In genomic region chr5:141793926-141794325, GRCm38 (mm10) we compare ENCODE assay signal across 13 mouse cellular contexts.
DNase-seq lines count a peak whose midpoint lies in the region.
"Had no signal": no experiment of that assay in that cellular context is flagged by ENCODE, and none has a peak within 500 bp of the region (broad histone marks: within the 10 kb centered on the region; RNA-seq: fewer than 3 reads in every experiment).

No protein-coding gene starts in this region.

- peak; percentile 61 for DNase-seq in testis, postnatal 10 days (ENCODE audit: low spot score)
- no peak for DNase-seq in testis, postnatal 14 days (ENCODE audit: low spot score)
- DNase-seq in adrenal gland, adult 8-10 months, result peak; percentile 63
- peak; percentile 79 to 85 for DNase-seq in adrenal gland, postnatal 36 days
- no peak for DNase-seq in cerebellum, adult 11 months
- no peak for DNase-seq in cerebellum, adult 11-12 months
- DNase-seq in thymus, postnatal 14 days, result no peak
- DNase-seq: cerebellum, adult 2 months; cerebellum, postnatal 10 days; embryo, embryonic 11 days; gastrocnemius, postnatal 36 days; heart, adult 11 months; heart, postnatal 36 days had no signal

Comparison
In these comparisons a context has a peak if more than half of its experiments do, and no peak if none do; other contexts are left out.
1. DNase-seq: peak in testis, postnatal 10 days (single experiment), adrenal gland, adult 8-10 months (single experiment) and adrenal gland, postnatal 36 days (2 of 2); none in testis, postnatal 14 days (single experiment), cerebellum, adult 11 months (single experiment), cerebellum, adult 11-12 months (single experiment) and thymus, postnatal 14 days (single experiment).